Mouse (Mus musculus) left cerebral cortex, postnatal 4 days (tissue): Measurements from ENCODE around the gene C1ql3. TPM values are rescaled to one million over a fixed set of nuclear protein-coding genes. Genes with fewer than 3 reads are reported as not detected.

Source experiments
- DNase-seq: peaks from one replicate; pipeline ENCODE4 v3.0.0-alpha.2; 2022
- intact Hi-C: fragments of 180-260 bp; cut with DNase I; formaldehyde crosslinking; loops from one replicate; pipeline ENCODE4 v1.15.1; 2025
- total RNA-seq, 2 experiments: library from RNA; stranded (reverse); gene quantifications; 2 replicates each; pipeline ENCODE4 v1.2.3; 2021

C1ql3 gene
- total RNA-seq: 10 to 100 TPM; 20.3 to 25.0 TPM

DNA sequence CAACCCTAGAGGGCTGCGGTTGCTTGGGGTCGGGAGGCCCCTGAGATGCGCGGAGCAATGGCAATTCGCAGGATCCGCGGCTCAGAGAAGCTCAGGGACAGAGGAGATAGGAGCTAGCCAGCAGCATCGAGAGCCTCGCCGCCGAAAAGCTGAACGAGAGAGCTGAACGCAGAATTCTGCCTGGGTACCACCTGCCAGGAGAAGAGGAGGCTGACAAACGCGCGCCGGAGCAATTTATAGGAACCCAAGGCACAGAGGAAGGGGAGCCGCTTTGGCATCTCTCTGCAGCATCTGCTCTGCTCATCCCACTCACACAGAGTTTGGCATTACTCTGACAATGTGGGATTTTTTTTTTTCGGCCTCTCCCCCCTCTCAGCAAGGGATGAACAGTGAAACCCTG is at the start of gene C1ql3:
C1ql3 (minus strand) TSS at position 335 of the 400 bp plus-strand sequence.
- intact Hi-C loops: loop anchor here (5.0 to 10.0 kb wide), 2 partner anchors 226 to 557 kb away; no protein-coding TSS in a partner anchor
- peak; percentile 71 for DNase-seq

DNA sequence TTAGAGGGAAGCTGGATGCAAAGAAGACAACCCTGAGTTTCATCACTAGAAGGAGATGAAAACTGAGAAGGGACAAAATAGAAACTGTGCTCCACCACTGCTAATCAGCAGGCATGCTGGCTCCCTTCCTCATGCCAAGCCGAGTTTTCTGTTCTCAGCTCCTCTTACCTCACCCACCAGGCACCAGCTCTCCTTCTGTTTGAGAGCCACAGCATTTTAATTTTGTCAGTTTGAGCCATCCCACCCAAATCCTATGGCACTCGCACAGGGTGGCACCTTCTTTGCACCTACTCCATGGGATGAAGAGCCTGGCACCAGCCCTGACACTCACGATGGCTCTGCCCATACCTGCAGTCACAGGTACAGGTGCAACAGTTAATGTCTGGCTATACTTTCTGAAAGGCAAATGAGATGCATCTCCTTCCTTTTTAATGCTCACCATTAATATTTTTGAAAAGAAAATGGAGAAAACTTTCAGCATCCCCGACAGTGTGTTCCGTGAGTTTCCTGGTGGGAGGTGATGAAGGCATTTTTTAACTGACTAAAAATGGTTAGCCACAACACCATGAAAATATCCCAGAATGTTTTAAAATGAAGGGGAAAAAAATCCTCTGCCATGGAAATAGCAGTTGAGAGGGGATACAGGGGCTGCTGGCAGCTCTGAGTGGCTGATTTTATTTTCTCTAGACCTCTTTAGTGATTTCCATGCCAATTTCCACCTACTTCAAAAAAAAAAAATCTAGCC is 49.0 kb upstream of the C1ql3 start:
- intact Hi-C loops: no loop called here
- DNase-seq: no peak

DNA sequence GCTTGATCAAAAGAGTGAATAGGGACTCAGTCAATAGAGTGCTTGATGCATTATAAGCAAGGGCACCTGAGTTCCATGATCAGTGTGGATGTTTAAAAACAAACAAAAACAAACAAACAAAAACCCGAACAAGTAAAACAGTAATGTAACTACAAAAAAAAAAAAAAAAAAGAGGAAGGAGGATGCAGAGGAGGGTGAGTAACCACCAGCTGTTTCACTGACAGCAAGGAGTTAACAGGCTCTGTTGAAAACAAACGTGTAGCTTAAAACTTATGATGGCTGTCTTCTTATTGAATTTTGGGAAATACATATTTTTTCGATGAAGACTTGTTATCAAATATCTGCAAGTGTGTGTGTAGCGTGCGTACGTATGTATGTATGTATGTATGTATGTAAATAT is 37.0 kb upstream of the C1ql3 start:
- DNase-seq: no peak
- intact Hi-C loops: no loop called here

DNA sequence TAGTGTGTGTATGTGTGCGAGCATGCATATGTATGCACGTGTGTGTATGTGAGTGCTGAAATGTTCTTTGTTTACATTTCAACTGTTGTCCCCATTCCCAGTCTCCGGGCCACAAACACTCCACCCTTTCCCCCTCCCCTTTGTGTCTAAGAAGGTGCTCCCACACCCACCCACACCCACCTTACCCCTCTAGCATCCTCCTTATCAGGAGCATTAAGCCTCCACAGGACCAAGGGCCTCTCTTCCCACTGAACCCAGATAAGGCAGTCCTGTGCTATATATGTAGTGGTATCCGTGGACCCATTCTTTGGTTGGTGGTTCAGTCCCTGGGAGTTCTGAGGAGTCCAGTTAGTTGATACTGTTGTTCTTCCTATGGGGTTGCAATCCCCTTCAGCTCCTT is 32.9 kb upstream of the C1ql3 start:
- intact Hi-C loops: no loop called here
- no peak for DNase-seq

DNA sequence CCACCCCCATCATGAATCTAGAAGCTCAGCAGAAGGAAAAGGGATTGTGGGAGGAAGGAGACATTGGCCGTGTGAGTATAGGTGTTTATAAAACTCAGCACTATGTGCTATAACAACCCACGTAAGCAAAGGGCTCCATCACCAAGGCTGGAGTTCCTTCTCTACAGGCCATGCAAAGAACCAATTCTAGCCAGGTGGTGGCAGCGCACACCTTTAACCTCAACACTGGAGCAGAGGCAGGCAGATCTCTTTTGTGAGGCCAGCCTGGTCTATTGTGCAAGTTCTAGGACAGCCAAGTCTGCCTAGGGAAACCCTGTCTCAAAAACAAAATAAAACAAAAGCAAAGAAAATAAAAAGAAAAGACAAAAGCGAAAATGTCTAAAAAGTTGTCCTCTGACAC is 28.2 kb upstream of the C1ql3 start:
- intact Hi-C loops: no loop called here
- DNase-seq: no peak

DNA sequence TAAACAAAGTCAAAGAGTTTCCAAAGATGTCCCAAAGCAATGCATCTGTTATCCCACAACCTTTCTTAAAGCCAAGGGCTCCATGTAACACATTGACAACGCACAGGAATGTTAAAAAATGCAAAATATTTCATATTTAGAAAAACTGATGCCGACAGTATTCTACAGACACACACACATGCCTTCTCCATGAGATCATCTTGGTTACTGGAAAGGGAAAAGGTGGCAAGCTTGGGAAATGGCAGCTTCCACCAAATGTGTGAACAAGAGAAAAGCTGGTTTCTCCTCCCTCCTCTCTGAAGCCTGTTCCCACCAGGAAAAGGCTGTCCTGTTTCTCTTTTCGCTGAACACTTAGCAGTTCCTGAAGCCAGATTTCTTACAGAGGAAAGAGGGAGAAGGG is 27.2 kb upstream of the C1ql3 start:
- intact Hi-C loops: no loop called here
- no peak for DNase-seq

DNA sequence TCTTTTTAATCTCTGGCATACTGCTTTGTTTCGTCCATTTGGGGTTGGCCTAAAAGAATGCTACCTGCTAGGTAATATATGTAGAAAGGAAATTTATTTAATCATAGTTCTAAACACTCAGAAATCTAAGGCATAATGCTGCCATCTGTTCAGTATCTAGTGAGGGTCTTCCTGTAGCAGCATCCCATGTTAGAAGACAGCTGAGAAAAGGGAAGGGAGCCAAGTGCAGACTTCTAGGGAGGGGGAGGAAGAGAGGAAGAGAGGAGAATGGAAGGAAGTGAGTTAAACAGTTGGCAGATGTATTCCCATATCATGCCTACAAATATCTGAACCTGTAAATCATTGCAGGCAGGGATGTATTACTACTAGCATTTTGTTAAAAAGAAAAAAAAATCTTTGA is 7.3 kb upstream of the C1ql3 start:
- intact Hi-C loops: loop anchor here (10.0 kb wide), 1 partner anchor 564 kb away; no protein-coding TSS in a partner anchor
- DNase-seq: no peak

DNA sequence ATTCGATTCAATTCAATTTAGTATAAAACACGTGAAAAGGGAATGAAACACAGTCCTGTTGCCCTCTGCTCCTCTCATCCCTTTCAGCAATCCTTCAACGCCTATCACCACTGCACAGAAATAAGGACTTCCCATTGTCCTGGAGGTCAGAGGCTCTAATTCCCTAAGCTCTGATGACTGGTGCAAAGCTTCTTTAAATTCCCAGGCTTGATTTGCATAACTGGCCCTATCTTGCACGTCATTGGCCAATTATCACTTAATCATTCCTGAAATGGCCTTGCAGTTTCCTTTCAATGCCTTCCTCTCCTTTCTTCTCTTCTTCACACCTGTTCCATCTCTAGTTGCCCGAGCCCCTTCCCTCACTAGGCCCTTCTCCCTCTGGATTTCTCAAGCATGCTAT is 6.8 kb upstream of the C1ql3 start:
- DNase-seq: no peak
- intact Hi-C loops: loop anchor here (10.0 kb wide), 1 partner anchor 564 kb away; no protein-coding TSS in a partner anchor

DNA sequence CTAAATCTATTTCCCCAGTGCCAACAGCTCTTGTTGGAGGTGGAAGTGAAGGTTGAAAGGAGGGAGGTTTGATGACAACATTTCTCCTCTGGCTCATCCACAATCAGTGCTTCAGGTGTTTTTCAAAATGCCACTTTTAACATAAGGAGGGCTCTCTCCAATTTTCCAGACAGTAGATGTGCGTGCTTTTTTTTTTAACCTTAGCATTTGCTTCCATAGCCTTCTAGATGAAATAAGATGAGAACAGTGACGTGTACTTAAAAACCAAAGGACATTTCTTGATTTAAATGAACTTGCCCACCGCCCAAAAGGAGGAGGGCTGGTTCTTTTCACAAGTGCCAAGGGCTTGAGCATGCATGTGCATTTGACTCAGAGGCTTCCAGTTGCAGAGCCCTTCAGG is 367 bp upstream of the C1ql3 start:
- intact Hi-C loops: loop anchor here (5.0 to 10.0 kb wide), 2 partner anchors 225 to 557 kb away; no protein-coding TSS in a partner anchor
- no peak for DNase-seq

DNA sequence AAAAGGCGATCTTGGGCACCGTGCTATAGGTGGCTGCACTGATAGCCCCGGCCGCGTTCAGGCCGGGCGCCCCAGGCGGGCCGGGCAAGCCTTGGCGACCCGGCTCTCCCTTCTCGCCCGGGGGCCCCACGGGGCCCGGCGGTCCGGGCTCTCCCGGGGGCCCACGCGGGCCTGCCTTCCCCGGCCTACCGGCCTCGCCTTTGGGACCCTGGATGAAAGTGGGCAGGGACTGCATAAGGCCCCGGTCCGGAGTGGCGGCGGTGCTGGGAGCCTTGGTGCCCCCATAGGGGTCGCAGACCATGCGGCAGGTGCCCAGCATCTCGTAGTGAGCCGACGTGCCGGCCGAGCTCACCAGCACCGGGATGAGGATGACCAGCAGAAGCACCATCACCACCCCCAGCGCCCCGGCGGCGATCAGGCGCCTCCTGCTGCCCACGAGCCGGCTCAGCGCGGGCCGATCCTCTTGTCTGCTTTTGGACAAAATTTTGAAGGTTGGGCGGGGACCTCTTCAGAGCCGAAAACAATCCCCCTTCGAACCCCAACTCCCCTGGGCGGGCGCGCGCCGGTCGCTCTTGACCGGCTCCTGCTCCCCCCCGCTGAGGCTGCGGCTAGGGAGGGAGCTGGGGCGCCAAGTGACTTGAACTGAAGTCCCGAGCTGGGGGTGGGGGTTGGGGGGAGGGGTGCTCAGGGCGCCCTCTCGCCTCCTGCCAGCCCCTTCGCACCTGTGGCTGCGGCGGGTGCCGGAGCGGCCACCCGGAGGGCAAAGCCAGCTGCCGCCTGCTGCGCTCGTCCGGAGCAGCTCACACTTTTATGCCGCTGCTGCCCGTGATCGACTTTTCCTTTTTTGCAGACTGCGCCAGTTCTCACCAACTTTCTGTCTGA is 905 bp downstream of the C1ql3 start:
- intact Hi-C loops: loop anchor here (5.0 to 10.0 kb wide), 2 partner anchors 227 to 556 kb away; no protein-coding TSS in a partner anchor
- peak; percentile 60 for DNase-seq

DNA sequence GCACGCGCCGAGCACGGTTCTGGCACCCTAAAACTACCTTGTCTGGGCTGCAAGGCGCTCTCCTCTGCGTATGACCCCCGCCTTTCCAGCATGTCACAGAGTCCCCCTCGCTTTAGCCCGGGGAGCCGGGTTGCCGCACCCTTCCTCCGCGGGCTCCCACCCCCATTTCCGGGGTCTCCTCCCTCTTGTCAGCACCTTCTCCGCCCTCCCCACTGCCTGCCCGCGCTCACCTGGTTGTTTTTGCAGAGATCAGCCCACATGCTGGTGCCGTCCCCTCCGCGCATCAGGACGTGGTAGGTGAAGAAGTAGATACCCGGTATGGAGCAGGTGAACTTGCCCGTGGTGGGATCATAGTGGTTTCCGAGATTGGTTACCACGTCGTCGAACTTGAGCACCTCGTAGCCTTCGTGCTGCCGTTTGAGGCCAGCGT is 1.6 kb downstream of the C1ql3 start:
- DNase-seq: peak; percentile 14
- intact Hi-C loops: loop anchor here (5.0 to 10.0 kb wide), 2 partner anchors 227 to 555 kb away; no protein-coding TSS in a partner anchor

DNA sequence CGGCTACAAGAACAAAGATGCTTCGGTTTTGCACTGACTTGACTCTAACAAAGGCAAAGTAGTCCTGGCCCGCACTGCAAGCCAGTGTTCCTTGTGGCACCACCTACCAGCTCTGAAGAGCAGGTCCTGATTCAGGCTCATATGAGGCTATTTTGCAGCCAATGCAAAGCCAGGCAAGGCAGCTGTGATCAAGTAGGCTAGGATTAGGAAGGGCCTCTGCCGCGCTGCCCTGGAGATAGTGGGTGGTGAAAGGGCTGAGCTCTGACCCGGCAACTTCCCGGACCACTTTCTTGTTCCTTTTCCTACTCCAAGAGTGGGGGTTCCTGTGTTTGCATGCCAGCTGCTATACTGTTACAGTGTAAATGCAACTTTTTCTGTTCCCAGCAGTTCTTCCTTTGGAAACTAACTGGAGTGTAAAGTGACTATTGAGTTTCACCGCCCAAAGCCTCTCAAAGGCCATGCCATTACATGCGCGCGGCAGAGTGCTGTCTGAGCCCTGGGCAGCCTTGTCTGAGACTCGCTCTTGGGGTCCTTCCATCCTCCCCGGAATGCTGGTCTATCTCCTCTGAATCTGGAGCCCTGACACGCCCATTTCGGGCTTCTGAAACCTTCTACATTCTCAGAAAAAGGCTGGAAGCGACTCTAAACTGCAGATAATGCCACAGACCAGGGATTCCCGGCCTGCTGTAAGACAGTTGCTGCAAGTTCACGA is 2.2 kb downstream of the C1ql3 start:
- intact Hi-C loops: loop anchor here (5.0 kb wide), 1 partner anchor 297 kb away; no protein-coding TSS in a partner anchor
- DNase-seq: peak; percentile 4

DNA sequence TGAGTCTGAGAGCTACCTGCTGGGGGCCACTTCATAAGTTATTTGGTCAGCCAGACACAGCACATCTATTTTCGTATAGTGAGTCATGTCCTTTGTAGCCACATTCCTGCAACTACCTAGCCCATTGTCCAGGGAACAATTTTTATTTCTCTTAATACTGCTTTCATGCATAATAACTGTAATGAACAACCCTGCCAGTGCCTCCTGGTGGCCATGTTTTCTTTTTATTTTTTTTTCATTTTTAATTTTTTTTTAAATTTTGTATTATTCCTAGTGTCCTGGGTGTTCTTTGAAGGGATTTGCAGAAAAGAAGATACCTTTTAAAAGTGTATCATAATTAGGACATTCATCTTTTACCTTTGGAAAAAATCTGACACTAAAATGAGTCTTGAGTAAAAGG is 3.2 kb downstream of the C1ql3 start:
- DNase-seq: no peak
- intact Hi-C loops: loop anchor here (5.0 kb wide), 1 partner anchor 296 kb away; no protein-coding TSS in a partner anchor

DNA sequence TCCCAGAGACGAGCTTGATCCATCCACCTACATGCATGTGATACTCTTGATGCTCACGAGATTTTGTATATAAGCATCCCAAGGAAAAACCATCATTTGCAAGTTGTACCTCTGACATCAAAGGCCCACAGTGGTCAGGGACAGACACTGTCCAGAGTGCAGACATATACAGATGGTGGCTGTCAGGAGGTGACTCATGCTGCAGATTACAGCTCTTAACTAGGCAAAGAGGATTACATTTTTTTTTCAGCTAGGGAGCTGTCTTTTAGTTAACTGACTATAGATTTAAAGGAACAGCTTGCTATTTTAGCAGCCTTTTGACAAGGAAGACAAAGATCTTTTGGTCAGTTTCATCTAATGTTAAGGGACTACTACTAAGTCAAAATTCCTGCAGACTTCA is 11.6 kb downstream of the C1ql3 start:
- intact Hi-C loops: no loop called here
- no peak for DNase-seq

DNA sequence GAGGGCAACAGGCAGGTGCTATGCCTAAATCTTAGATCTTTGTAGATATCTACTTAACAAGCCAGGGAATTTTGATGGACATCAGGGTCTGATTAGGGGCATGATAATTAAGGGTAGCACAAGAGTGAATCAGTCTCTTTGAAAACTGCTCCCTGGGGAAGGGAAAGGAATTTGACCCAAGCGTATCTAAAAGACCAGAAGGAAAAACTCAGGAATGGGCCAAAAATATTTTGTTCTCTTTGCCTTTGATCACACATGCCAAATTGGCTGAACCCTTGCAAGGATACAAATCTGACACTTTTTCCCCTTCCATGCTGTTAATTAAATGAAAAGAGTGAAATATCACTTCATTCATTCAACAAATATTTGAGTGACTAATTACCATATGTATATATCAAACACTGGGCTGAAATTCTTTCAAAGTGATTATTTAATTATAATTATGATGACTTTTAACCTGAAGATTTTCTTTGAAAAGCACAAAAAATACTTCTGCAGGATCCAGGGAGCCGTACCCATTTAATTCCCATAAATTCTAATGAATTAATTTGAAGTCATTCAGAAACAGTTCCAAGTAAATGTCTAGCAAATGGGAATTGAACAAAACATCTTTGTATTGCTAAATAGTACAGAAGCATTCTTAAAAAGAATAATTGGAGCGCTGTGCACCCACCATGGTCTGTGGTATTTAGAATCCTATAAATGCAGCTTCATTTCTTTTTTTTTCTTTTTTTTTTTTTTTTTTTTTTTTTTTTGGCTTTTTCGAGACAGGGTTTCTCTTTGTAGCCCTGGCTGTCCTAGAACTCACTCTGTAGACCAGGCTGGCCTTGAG is 26.5 kb downstream of the C1ql3 start:
- intact Hi-C loops: no loop called here
- DNase-seq: no peak

DNA sequence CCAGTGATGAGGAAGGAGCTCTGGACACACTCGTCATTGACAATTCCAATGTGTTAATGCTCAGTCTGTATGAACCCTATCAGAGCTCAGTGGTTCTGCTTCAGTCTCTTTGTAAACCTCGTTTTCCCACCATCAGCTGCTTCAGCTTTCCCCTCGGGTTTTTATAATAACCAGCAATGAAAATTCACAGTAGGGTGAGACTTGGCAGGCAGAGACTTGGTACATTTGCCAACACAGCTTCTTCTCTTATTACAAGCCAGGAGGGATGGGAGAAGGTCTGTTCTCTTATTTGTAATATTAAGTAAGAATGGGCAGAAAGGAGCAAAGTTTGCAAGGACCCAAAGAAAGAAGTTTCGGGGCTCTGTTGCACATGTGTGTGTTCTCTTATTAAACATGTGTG is 32.8 kb downstream of the C1ql3 start:
- DNase-seq: peak; percentile 29

DNA sequence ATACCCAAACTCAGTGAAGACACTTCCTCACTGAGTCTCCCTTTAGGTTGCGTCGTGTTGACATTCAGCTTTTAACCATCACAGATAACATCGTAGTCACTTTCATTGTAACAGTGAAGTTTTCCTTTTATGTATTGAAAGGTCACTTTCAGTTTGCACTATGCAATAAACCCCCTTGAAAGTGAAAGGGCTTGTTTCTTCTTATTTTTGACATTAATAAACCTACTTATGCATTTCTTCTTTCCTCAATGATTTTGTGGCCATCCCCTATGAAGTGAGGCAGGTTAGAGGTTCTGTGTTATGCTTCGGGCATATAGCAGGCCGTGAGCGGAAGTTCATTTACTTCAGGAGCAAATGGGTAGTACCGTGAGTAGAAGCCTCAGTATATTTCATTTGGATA is 34.2 kb downstream of the C1ql3 start:
- no peak for DNase-seq
- intact Hi-C loops: loop anchor here (10.0 kb wide), 1 partner anchor 163 kb away; no protein-coding TSS in a partner anchor

More for the DNA sequence above, 32.8 kb downstream of the C1ql3 start:
- intact Hi-C loops: loop anchor here (10.0 kb wide), 1 partner anchor 164 kb away; no protein-coding TSS in a partner anchor

DNA sequence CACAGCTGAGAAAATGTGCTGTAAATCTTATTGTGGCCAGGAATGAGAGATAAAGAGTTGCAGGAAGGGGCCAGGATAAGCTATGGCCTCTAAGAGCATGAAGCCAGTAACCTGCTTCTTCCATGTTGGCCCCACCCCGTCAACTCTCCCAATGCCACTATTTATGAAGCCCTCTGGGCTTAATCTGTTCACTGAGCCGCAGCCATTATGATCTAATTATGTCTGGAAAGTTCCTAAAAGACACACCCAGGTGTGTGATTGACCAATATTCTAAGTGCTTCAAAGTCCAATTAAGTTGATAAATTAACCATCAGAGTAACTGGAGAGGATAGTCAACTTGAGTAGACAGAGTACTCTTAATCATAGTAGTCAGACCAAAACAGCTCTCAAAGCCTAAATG is 37.9 kb downstream of the C1ql3 start:
- intact Hi-C loops: loop anchor here (10.0 kb wide), 1 partner anchor 159 kb away; no protein-coding TSS in a partner anchor
- no peak for DNase-seq

DNA sequence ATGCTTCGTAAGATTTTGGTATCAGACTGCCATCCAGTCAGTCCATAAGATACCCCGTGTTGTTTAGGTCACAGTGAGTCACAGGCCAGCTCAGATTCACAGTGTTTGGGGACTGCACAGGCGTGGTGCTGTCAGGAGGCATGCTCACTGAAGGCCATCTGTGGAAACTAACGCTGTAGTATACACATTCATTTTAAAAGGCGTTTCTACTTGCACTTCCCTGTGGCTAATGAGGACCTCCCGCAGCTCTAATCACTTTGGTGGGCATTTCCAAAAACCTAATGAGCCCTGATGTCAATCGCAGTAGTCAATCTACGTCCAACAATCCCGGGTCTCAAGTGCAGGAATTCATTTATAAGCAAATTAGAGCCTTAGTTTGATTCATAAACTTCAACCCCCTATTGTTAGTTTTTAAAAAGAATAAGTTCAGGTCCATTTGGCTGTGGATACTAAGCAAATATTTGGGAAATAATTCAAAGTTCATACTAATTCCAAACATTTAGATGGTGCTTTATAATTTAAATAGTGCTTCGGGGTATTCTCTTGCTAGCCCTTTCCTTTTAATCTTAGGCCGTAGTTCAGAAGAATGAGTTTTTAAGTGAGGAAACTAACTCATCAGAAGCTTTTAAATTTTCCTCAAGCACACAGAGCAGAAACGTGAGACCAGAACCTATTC is 41.4 kb downstream of the C1ql3 start:
- no peak for DNase-seq
- intact Hi-C loops: loop anchor here (10.0 kb wide), 1 partner anchor 155 kb away; no protein-coding TSS in a partner anchor
